Mouse (Mus musculus) kidney, adult 9 months (tissue): ENCODE data around the gene Gm39566.

ENCODE experiments used
- DNase-seq: peaks from one replicate; pipeline ENCODE4 v3.0.0; 2022

The Gm39566 gene

DNA sequence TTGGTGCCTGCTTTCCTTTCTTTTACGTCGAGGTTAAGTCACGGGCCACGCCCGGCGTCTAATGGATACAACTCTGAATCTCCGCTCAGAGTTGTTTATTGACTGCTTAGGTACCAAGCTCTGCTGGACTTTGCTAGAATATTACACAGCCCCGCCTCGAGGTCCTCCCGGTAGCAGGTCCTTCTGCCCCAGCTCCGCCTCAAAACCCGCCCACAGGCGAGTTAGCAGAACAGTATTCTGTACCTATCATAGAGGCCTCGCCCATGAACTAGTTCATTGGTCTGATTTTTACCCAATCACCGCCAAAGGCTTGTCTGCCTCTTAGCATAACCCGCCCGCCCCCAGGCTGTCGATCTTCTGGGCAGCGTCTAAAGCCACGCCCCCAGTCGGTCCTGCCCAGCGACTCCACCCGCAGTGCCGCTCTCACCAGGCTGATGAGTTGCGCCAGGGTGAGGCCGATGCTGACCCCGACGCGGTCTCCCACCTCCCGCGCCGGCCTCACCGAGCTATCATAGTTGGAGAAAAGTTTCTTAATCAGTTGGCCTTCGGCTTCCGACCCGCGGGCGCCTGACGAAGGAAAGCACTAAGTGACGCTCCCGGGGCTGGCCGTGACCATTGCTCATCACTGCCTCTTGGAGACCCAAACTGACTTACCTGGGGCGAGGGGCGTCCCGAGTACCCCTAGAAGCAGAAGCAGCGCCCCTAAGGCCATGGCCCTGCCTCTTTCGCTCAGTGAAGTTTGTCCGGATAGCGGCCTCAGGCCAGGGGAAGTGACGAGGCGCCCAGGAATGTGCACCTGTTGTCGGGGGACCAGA is 19.7 kb downstream of the Gm39566 start, which contains the start of gene Chrnb1:
TSS of gene Chrnb1 (minus strand) at position 776 of the 815 bp plus-strand sequence.
- peak; percentile 99 for DNase-seq

DNA sequence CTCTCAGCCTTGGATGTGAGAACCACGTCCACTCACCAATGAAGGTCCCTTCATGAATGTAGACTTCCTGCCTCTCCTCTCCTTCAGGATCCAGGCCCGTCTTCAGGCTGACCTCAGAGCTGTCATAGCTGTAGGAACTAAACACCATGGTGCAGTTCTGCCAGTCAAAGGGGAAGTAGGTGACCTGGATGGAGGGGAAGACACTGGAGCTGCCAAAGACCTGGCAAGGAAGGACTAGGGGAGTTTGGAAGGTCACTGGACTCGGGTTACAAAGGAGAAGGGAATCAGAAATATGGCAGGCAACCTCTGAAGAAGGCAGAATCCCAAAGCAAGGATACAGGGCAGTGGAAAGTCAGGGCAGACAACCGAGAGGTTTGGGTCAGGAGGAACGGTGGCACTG is 21.7 kb downstream of the Gm39566 start:
- no peak for DNase-seq

GRCm38 (mm10) chr11:69791420-69791819 is 23.7 kb downstream of the Gm39566 start:
- DNase-seq, result no peak

DNA sequence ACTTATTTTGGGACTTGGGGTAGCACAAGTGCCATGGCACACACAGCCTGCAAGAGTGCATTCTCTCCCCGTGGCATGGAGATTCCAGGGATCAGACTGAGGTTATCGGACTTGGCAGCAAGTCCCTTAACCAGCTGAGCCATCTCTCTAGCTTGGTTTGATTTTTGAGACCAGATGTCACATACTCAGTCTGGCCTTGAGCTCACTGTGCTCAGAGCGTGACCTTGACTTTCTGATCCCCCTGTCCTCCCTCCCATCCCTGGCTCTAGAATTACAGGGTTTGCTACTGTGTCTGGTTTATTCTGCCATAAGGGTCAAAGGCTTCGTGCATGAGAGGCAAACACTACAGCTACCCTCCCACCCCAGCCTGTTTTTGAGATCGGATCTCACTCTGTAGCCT is 25.7 kb downstream of the Gm39566 start:
- no peak for DNase-seq

- no peak for DNase-seq
These were observed 27.8 kb downstream of the Gm39566 start for GRCm38 (mm10) chr11:69787306-69787705.

DNA sequence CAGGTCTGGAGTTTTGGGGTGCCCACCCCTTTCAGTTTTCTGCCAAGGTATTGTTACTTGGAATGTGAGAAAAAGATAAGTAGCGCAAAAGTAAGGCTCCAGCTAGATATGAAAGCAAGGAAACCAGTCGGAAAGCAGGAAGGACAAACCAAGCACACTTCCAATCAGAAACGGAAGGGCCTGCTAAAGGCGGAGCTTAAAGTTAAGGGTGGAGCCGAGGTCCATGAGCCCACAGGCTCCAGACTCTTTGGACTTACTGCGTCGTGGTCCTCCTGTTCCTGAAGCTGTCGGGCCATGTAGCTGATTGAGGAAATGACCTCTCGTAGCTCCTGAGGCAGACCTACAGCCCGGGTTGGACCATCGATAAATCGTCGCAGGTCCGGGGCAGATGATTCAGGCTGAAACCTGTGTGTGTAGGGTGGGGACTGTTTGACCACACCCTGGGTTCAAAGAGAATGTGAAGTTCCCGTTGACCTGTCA is 30.3 kb downstream of the Gm39566 start:
- peak; percentile 49 for DNase-seq

DNA sequence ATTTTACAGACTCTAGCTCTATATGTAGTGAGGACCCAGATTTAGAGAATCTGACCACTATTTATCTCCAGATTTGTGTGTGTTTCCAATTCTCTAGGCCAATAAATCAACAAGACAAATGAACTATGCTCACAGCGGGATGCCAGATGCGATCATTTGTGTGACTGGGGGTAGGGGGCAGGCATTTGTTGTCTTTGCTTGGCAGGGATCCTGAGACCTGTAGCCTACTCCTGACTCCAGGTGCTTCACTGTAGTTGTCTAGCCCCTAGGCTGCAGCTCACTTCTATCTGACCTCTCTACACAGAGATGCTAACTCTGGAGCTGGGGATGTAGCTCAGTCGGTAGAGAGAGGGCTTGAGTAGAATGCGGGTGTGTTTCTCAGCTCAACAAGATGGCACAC is 33.3 kb downstream of the Gm39566 start:
- DNase-seq, result no peak

DNA sequence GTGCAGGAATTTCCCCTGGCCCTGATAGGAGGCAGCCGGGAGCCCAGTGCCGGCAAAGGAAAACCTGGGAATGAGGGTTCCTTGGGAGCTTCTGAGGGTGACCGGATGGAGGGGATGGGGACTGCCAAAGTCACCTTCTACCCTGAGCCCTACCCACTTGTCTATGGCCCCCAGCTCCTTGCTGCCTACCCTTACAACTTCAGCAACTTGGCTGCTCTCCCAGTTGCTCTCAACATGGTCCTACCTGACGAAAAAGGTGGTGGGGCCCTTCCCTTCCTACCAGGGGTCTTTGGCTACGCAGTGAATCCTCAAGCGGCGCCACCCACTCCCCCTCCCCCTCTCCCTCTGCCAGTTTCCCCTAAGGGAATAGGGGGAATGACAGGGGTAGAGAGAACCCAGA is 36.1 kb downstream of the Gm39566 start:
- DNase-seq, result no peak

DNA sequence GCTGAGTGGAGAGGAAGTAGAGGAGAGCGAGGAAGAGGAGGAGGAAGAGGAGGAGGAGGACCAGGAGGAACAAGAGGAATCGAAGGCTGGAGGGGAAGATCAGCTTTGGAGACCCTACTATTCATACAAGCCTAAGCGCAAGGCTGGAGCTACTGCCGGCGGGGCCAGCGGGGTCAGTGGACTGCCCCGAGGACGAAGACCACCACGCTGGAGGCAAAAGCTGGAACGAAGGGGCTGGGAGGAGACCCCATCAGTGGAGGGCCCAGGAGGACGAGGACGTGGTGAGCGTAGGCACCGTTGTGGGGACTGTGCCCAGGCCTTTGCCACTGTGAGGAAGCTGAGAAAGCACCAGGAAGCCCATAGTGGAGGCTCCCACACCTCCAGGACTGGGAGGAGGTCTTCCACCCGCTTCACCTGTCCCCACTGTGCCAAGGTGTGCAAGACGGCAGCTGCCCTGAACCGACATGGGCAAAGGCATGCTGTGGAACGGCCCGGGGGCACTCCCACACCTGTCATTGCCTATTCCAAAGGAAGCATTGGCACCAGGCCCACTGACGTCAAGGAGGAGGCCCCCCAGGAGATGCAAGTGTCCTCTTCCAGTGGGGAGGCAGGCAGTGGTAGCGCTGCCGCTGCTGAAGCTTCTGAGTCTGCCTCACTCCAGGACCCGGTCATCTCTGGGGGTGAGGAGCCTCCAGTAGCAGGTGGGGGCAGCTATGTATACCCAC is 36.7 kb downstream of the Gm39566 start:
- DNase-seq, result no peak

DNA sequence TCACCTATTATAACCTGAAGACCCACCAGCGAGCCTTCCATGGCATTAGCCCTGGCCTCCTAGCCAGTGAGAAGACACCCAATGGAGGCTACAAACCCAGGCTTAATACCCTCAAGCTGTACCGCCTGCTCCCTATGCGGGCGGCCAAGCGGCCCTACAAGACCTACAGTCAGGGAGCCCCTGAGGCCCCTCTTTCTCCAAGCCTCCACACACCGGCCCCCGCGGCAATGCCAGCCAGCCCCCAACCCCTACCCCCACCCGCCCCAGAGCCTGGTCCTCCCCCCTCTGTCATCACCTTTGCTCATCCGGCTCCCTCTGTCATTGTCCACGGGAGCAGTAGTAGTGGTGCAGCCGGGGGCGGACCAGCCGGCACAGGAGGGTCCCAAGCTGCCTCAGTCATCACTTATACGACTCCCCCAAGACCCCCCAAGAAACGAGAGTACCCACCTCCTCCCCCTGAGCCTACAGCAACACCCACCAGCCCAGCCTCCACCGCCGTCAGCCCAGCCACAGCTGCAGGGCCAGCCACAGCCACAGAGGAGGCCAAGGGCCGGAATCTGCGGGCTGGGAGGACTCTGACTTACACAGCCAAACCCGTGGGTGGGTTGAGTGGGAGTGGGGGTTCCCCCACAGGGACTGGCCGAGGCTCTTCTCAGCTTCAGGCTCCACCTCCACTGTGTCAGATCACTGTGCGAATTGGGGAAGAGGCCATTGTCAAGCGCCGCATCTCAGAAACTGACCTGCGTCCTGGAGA is 37.4 kb downstream of the Gm39566 start:
- no peak for DNase-seq

- DNase-seq, result no peak
These were observed 38.6 kb downstream of the Gm39566 start for GRCm38 (mm10) chr11:69776488-69776887.

GRCm38 (mm10) chr11:69775716-69776115 is 39.4 kb downstream of the Gm39566 start:
- DNase-seq, result no peak

GRCm38 (mm10) chr11:69774961-69775360 is 40.1 kb downstream of the Gm39566 start:
- no peak for DNase-seq

GRCm38 (mm10) chr11:69767625-69767909 is 47.5 kb downstream of the Gm39566 start:
- peak; percentile 19 for DNase-seq

DNA sequence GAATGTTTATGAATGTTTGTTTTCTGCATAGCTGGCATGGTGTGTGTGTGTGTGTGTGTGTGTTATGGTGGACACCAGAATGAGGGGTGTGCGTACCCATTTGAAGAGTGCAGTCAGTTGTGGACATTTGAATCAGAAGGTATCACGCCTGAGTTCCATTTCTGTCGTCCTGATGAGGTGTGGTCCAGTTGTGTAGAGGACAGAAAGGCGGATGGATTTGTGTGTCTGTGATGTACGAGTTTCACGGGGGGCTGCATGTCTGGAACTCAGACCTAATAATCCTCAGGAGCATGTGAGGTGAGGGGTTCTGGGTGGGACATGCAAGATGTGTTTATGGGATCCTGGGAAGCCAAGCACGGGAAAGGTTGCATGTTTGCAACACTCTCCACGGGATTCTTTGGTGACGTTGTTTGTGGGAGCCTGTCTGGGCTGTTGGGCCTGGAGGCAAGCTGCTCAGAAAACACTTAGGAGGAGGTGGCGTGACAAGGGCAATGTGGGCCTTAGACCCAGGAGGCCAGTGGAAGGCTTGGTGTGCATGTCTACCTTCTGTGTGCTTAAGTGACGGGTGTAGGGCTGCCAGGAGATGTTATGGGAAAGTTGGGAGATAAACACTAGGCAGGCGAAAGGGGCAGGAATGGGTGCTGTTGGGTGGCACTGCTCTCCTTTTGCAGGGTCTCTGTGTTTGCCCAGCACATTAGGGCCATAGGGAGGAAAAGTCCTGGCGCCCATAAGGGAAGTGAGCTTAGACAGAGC is 48.0 kb downstream of the Gm39566 start:
- DNase-seq, result peak; percentile 20

GRCm38 (mm10) chr11:69766126-69766609 is 48.9 kb downstream of the Gm39566 start:
- peak; percentile 68 for DNase-seq

GRCm38 (mm10) chr11:69765221-69766125 is 49.6 kb downstream of the Gm39566 start, which contains the start of gene Zbtb4:
TSS of gene Zbtb4 (plus strand) at chr11:69765912.
- DNase-seq, result peak; percentile 49

DNA sequence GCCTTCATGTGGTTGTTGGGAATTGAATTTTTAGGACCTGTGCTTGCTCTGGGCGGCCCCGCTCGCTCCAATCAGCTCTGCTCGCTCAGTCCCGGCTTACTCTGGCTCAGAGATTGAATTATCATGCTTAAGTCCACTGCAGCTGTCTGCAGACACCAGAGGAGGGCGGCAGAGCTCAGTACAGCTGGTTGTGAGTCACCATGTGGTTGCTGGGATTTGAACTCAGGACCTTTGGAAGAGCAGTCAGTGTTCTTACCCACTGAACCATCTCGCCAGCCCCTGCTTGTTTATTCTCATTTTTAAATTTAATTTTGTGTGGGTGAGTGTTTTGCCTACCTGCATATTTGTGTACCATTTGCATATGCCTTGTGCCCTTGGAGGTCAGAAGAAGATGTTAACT is 51.5 kb downstream of the Gm39566 start:
- no peak for DNase-seq

DNA sequence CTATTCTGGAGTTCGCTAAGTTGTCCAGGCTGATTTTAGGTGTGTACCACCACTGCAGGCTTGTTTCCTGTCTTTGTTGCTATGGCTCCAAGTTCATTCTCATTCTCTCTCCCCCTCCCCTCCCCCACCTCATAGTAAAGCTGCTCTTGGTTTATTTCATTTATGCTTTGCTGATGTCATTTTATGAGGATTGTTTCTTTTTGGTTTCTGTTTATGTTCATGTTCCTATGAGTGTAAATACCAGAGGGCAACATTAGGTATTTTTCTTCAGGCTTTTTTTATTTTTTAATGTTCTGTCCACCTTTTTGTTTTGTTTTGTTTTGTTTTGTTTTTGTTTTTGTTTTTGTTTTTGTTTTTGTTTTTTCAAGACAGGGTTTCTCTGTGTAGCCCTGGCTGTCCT is 53.2 kb downstream of the Gm39566 start, which contains the start of gene Slc35g3:
TSS of gene Slc35g3 (minus strand) at position 101 of the 400 bp plus-strand sequence.
- no peak for DNase-seq
